Mouse (Mus musculus) macrophage (primary cell): ENCODE measurements around the gene Ptger3. TPM values are rescaled to one million over a fixed set of nuclear protein-coding genes. Genes with fewer than 3 reads are reported as not detected.
A peak's percentile ranks its signal among the peaks of the same experiment; 100 is the strongest.

Experiments used
- H3K27ac ChIP-seq: fragments of 350-480 bp; formaldehyde crosslinking; 2 replicates; pipeline ENCODE4 v1.9.0; 2021
- H3K36me3 ChIP-seq: fragments of 350-480 bp; formaldehyde crosslinking; 2 replicates; pipeline ENCODE4 v1.9.0; 2021; ENCODE audit errors: inconsistent target
- H3K4me3 ChIP-seq: fragments of 350-480 bp; formaldehyde crosslinking; 2 replicates; pipeline ENCODE4 v1.9.0; 2021; ENCODE audit errors: inconsistent target
- H3K79me2 ChIP-seq: fragments of 350-480 bp; formaldehyde crosslinking; 2 replicates; pipeline ENCODE4 v1.9.0; 2021; ENCODE audit errors: inconsistent target
- WGBS: methylation state at CpG from one replicate; pipeline ENCODE4 v1.1.7; 2026; ENCODE audit warnings: inconsistent platforms; ENCODE audit not compliant: missing documents; 5-methylcytosine and 5-hydroxymethylcytosine counted together
- polyA plus RNA-seq: library from polyadenylated mRNA; stranded (reverse); fragments of 250-400 nt; gene quantifications from 3 replicates; pipeline ENCODE4 v1.2.4, GENCODE M21; 2018; ENCODE audit warnings: inconsistent platforms

The Ptger3 gene
- polyA plus RNA-seq, 1 experiment from 2014 or later: 1.9 TPM

- Histone ChIP-seq H3K27ac (peak overlapping the region; percentile 70), H3K79me2 (no peaks in the 10 kb centered on the region), H3K36me3 (no peaks in the 10 kb centered on the region), H3K4me3 (no peak overlapping the region)
- WGBS: 2% methylated on average over 9 of the region's 9 CpGs
Measured at GRCm38 (mm10) chr3:157575441-157576342, 9.0 kb downstream of the Ptger3 start.

- Histone ChIP-seq H3K4me3 (no peak overlapping the region), H3K79me2 (no peaks in the 10 kb centered on the region), H3K36me3 (no peaks in the 10 kb centered on the region), H3K27ac (peak overlapping the region; percentile 70)
- WGBS: 88% methylated on average over 1 of the region's 1 CpGs
Measured at GRCm38 (mm10) chr3:157576343-157576722, 9.6 kb downstream of the Ptger3 start.

- WGBS: 0% methylated on average over 1 of the region's 1 CpGs
- Histone ChIP-seq H3K36me3 (no peaks in the 10 kb centered on the region), H3K27ac (peak overlapping the region; percentile 70; the same call in 1 of the 2 replicates), H3K79me2 (no peaks in the 10 kb centered on the region), H3K4me3 (no peak overlapping the region)
Measured at GRCm38 (mm10) chr3:157576862-157577261, 10.2 kb downstream of the Ptger3 start.

GRCm38 (mm10) chr3:157578469-157579170 lies 11.9 kb downstream of the Ptger3 start:
- Histone ChIP-seq H3K27ac (no peak overlapping the region), H3K36me3 (no peaks in the 10 kb centered on the region), H3K4me3 (no peak overlapping the region), H3K79me2 (no peaks in the 10 kb centered on the region)
- WGBS: 48% methylated on average over 5 of the region's 5 CpGs

- no peak overlapping the region for H3K4me3 ChIP-seq
- no peak overlapping the region for H3K27ac ChIP-seq
- H3K79me2 ChIP-seq: no peaks in the 10 kb centered on the region
- no peaks in the 10 kb centered on the region for H3K36me3 ChIP-seq
- WGBS: 88% methylated on average over 2 of the region's 2 CpGs
Measured at GRCm38 (mm10) chr3:157579376-157579775, 12.7 kb downstream of the Ptger3 start.

- WGBS: 88% methylated on average over 4 of the region's 4 CpGs
- Histone ChIP-seq H3K79me2 (no peaks in the 10 kb centered on the region), H3K27ac (no peak overlapping the region), H3K4me3 (no peak overlapping the region), H3K36me3 (no peaks in the 10 kb centered on the region)
Measured at GRCm38 (mm10) chr3:157580299-157580698, 13.6 kb downstream of the Ptger3 start.

- 79% methylated on average over 2 of the region's 2 CpGs for WGBS
- Histone ChIP-seq H3K27ac (no peak overlapping the region), H3K36me3 (no peaks in the 10 kb centered on the region), H3K4me3 (no peak overlapping the region), H3K79me2 (no peaks in the 10 kb centered on the region)
Measured at GRCm38 (mm10) chr3:157581755-157582154, 15.1 kb downstream of the Ptger3 start.

- H3K79me2 ChIP-seq: no peaks in the 10 kb centered on the region
- no peak overlapping the region for H3K27ac ChIP-seq
- H3K4me3 ChIP-seq: no peak overlapping the region
- 88% methylated on average over 5 of the region's 5 CpGs for WGBS
- H3K36me3 ChIP-seq: no peaks in the 10 kb centered on the region
Measured at GRCm38 (mm10) chr3:157582626-157583405, 16.1 kb downstream of the Ptger3 start.

GRCm38 (mm10) chr3:157597837-157598379 lies 31.2 kb downstream of the Ptger3 start:
- Histone ChIP-seq H3K36me3 (no peaks in the 10 kb centered on the region), H3K79me2 (no peaks in the 10 kb centered on the region), H3K27ac (no peak overlapping the region), H3K4me3 (no peak overlapping the region)
- WGBS: 87% methylated on average over 7 of the region's 7 CpGs

- H3K4me3 ChIP-seq: no peak overlapping the region
- no peaks in the 10 kb centered on the region for H3K79me2 ChIP-seq
- H3K36me3 ChIP-seq: no peaks in the 10 kb centered on the region
- 94% methylated on average over 6 of the region's 6 CpGs for WGBS
- no peak overlapping the region for H3K27ac ChIP-seq
Measured at GRCm38 (mm10) chr3:157604684-157605410, 38.2 kb downstream of the Ptger3 start.

- Histone ChIP-seq H3K27ac (no peak overlapping the region), H3K36me3 (no peaks in the 10 kb centered on the region)
Measured at GRCm38 (mm10) chr3:157605411-157605740, 38.7 kb downstream of the Ptger3 start.

GRCm38 (mm10) chr3:157613542-157613941 lies 46.9 kb downstream of the Ptger3 start:
- H3K36me3 ChIP-seq: no peaks in the 10 kb centered on the region
- no peak overlapping the region for H3K27ac ChIP-seq
- H3K79me2 ChIP-seq: no peaks in the 10 kb centered on the region
- no peak overlapping the region for H3K4me3 ChIP-seq
- no CpG with 5 or more reads among the region's 1 CpGs for WGBS

More at GRCm38 (mm10) chr3:157605411-157605740, 38.7 kb downstream of the Ptger3 start:
- Histone ChIP-seq H3K79me2 (no peaks in the 10 kb centered on the region), H3K4me3 (no peak overlapping the region)

GRCm38 (mm10) chr3:157616949-157617348 lies 50.3 kb downstream of the Ptger3 start:
- H3K4me3 ChIP-seq: no peak overlapping the region
- H3K79me2 ChIP-seq: no peaks in the 10 kb centered on the region
- H3K27ac ChIP-seq: no peak overlapping the region
- H3K36me3 ChIP-seq: no peaks in the 10 kb centered on the region

- H3K79me2 ChIP-seq: no peaks in the 10 kb centered on the region
- no peak overlapping the region for H3K27ac ChIP-seq
- no peak overlapping the region for H3K4me3 ChIP-seq
- H3K36me3 ChIP-seq: no peaks in the 10 kb centered on the region
- 0% methylated on average over 3 of the region's 3 CpGs for WGBS
Measured at GRCm38 (mm10) chr3:157627407-157627806, 60.7 kb downstream of the Ptger3 start.
